Mouse (Mus musculus) CH12.LX (cell line): ENCODE results near the gene Omg. TPM values are rescaled to one million over a fixed set of nuclear protein-coding genes. Genes with fewer than 3 reads are reported as not detected.

Experiments used
- DNase-seq: peaks from one replicate; pipeline ENCODE4 v3.0.0-alpha.2; 2013; ENCODE audit errors: extremely low read depth
- H3K27ac ChIP-seq: 2 replicates; pipeline ENCODE4 v1.5.1; 2012; ENCODE audit warnings: low read depth, mild to moderate bottlenecking, control low read depth, moderate library complexity; ENCODE audit not compliant: insufficient read depth
- H3K27me3 ChIP-seq: replicated peaks from 2 replicates; pipeline ENCODE3; 2012; ENCODE audit warnings: inconsistent platforms
- H3K36me3 ChIP-seq, 2 experiments: replicated peaks in 1 of 2; 2 replicates each; pipeline versions ENCODE3 to v1.6.1; 2012; ENCODE audit warnings: inconsistent platforms in 1 of 2, low read length in 1 of 2, mild to moderate bottlenecking in 1 of 2, mixed read lengths in 1 of 2, moderate library complexity in 1 of 2; ENCODE audit not compliant: control insufficient read depth in 1 of 2, insufficient read depth in 1 of 2
- H3K4me1 ChIP-seq, 2 experiments: 2 replicates each; pipeline ENCODE4 v1.6.1; 2012; ENCODE audit warnings: inconsistent platforms in 1 of 2, moderate library complexity in 1 of 2; ENCODE audit not compliant: insufficient read depth in 2 of 2, control insufficient read depth in 1 of 2
- H3K4me2 ChIP-seq: 2 replicates; pipeline ENCODE4 v1.6.1; 2012; ENCODE audit warnings: low read depth, mild to moderate bottlenecking, control low read depth; ENCODE audit not compliant: poor library complexity, insufficient read depth, severe bottlenecking
- H3K4me3 ChIP-seq, 3 experiments: fragments of 150-350 bp in 1 of 3; sonication (generic) in 1 of 3; replicated peaks in 1 of 3; 2 replicates each; pipeline versions ENCODE3 to v1.5.1; 2011 to 2012; ENCODE audit warnings: low read depth in 2 of 3, low read length in 2 of 3, mild to moderate bottlenecking in 2 of 3, moderate library complexity in 2 of 3, control low read depth in 1 of 3, improper control_type of control experiment in 1 of 3, inconsistent platforms in 1 of 3, mixed read lengths in 1 of 3; ENCODE audit not compliant: poor library complexity in 1 of 3
- H3K79me2 ChIP-seq: replicated peaks from 2 replicates; pipeline ENCODE4 v1.6.1; 2012; ENCODE audit warnings: mild to moderate bottlenecking, moderate library complexity; ENCODE audit not compliant: control insufficient read depth, poor library complexity, insufficient read depth, severe bottlenecking; ENCODE audit errors: extremely low read depth
- H3K9ac ChIP-seq: 2 replicates; pipeline ENCODE4 v1.6.1; 2012; ENCODE audit warnings: low read depth, mild to moderate bottlenecking, control low read depth, moderate library complexity; ENCODE audit not compliant: insufficient read depth
- H3K9me3 ChIP-seq: replicated peaks from 2 replicates; pipeline ENCODE3; 2012; ENCODE audit warnings: low read length, inconsistent platforms, mixed read lengths
- CHD1 ChIP-seq: IDR thresholded peaks from 2 replicates; pipeline ENCODE4 v1.6.1; 2012; ENCODE audit warnings: low read depth, low read length, improper control_type of control experiment, inconsistent platforms
- CTCF ChIP-seq, 2 experiments: IDR thresholded peaks in 1 of 2; conservative IDR thresholded peaks in 1 of 2; 2 replicates each; pipeline ENCODE4 v1.5.1; 2011 to 2012; ENCODE audit warnings: low read depth in 2 of 2, low read length in 2 of 2, improper control_type of control experiment in 1 of 2, inconsistent platforms in 1 of 2, mild to moderate bottlenecking in 1 of 2, moderate library complexity in 1 of 2
- E2F4 ChIP-seq: IDR thresholded peaks from 2 replicates; pipeline ENCODE4 v1.6.1; 2011; ENCODE audit warnings: low read depth, low read length, improper control_type of control experiment; ENCODE audit not compliant: insufficient replicate concordance
- ELF1 ChIP-seq: IDR thresholded peaks from 2 replicates; pipeline ENCODE4 v1.6.1; 2014; ENCODE audit warnings: low read depth, mild to moderate bottlenecking, inconsistent platforms, low read length, improper control_type of control experiment
- EP300 ChIP-seq: IDR thresholded peaks from 2 replicates; pipeline ENCODE4 v1.6.1; 2011; ENCODE audit warnings: low read length, improper control_type of control experiment
- ETS1 ChIP-seq: conservative IDR thresholded peaks from 2 replicates; pipeline ENCODE4 v1.6.1; 2012; ENCODE audit warnings: low read depth, mild to moderate bottlenecking, inconsistent platforms, low read length, improper control_type of control experiment, moderate library complexity
- GABPA ChIP-seq: IDR thresholded peaks from 2 replicates; pipeline ENCODE4 v1.6.1; 2012; ENCODE audit warnings: low read depth, low read length, improper control_type of control experiment, inconsistent platforms; ENCODE audit not compliant: insufficient replicate concordance
- HCFC1 ChIP-seq: IDR thresholded peaks from 2 replicates; pipeline ENCODE4 v1.6.1; 2012; ENCODE audit warnings: low read depth, mild to moderate bottlenecking, inconsistent platforms, low read length, improper control_type of control experiment
- IRF4 ChIP-seq: IDR thresholded peaks from 2 replicates; pipeline ENCODE4 v1.6.1; 2014; ENCODE audit warnings: low read depth, mild to moderate bottlenecking, inconsistent platforms, low read length, improper control_type of control experiment
- JUND ChIP-seq: conservative IDR thresholded peaks from 2 replicates; pipeline ENCODE4 v1.6.1; 2011; ENCODE audit warnings: low read depth, low read length, improper control_type of control experiment
- MAFK ChIP-seq: IDR thresholded peaks from 2 replicates; pipeline ENCODE4 v1.6.1; 2011; ENCODE audit warnings: low read length, improper control_type of control experiment; ENCODE audit not compliant: insufficient replicate concordance
- MAX ChIP-seq: IDR thresholded peaks from 2 replicates; pipeline ENCODE4 v1.6.1; 2011; ENCODE audit warnings: low read length, improper control_type of control experiment
- MEF2A ChIP-seq: IDR thresholded peaks from 2 replicates; pipeline ENCODE4 v1.6.1; 2014; ENCODE audit warnings: low read depth, mild to moderate bottlenecking, inconsistent platforms, low read length, improper control_type of control experiment, borderline replicate concordance
- MXI1 ChIP-seq: IDR thresholded peaks from 2 replicates; pipeline ENCODE4 v1.6.1; 2011; ENCODE audit warnings: mild to moderate bottlenecking, low read depth, low read length, improper control_type of control experiment
- NRF1 ChIP-seq: IDR thresholded peaks from 2 replicates; pipeline ENCODE4 v1.6.1; 2014; ENCODE audit warnings: low read depth, mild to moderate bottlenecking, inconsistent platforms, low read length, improper control_type of control experiment, moderate library complexity
- PAX5 ChIP-seq: IDR thresholded peaks from 2 replicates; pipeline ENCODE4 v1.6.1; 2012; ENCODE audit warnings: low read length, inconsistent platforms, mixed read lengths
- POLR2A ChIP-seq: IDR thresholded peaks from 2 replicates; pipeline ENCODE4 v1.6.1; 2011; ENCODE audit warnings: low read depth, mild to moderate bottlenecking, improper control_type of control experiment, low read length
- RAD21 ChIP-seq: IDR thresholded peaks from 2 replicates; pipeline ENCODE4 v1.6.1; 2011; ENCODE audit warnings: low read depth, mild to moderate bottlenecking, low read length, improper control_type of control experiment, moderate library complexity
- SIN3A ChIP-seq: IDR thresholded peaks from 2 replicates; pipeline ENCODE4 v1.6.1; 2012; ENCODE audit warnings: low read length, improper control_type of control experiment, inconsistent platforms
- SMC3 ChIP-seq: IDR thresholded peaks from 2 replicates; pipeline ENCODE4 v1.6.1; 2011; ENCODE audit warnings: low read depth, low read length, improper control_type of control experiment
- TCF12 ChIP-seq: IDR thresholded peaks from 2 replicates; pipeline ENCODE4 v1.6.1; 2014; ENCODE audit warnings: low read depth, mild to moderate bottlenecking, inconsistent platforms, low read length, improper control_type of control experiment
- UBTF ChIP-seq: IDR thresholded peaks from 2 replicates; pipeline ENCODE4 v1.6.1; 2012; ENCODE audit warnings: low read depth, mild to moderate bottlenecking, inconsistent platforms, low read length, improper control_type of control experiment, moderate library complexity
- USF1 ChIP-seq: IDR thresholded peaks from 2 replicates; pipeline ENCODE4 v1.6.1; 2014; ENCODE audit warnings: low read depth, mild to moderate bottlenecking, inconsistent platforms, low read length, improper control_type of control experiment
- USF2 ChIP-seq: conservative IDR thresholded peaks from 2 replicates; pipeline ENCODE4 v1.6.1; 2011; ENCODE audit warnings: low read depth, low read length, improper control_type of control experiment
- ZC3H11A ChIP-seq: IDR thresholded peaks from 2 replicates; pipeline ENCODE4 v1.6.1; 2012; ENCODE audit warnings: low read depth, mild to moderate bottlenecking, inconsistent platforms, low read length, improper control_type of control experiment
- ZKSCAN1 ChIP-seq: IDR thresholded peaks from 2 replicates; pipeline ENCODE4 v1.6.1; 2012; ENCODE audit warnings: low read depth, inconsistent platforms, low read length, improper control_type of control experiment, borderline replicate concordance
- ZNF384 ChIP-seq: IDR thresholded peaks from 2 replicates; pipeline ENCODE4 v1.6.1; 2012; ENCODE audit warnings: low read depth, low read length, improper control_type of control experiment, inconsistent platforms
- dilution Hi-C: fragments of 300-500 bp; cut with MboI; formaldehyde crosslinking; loops from 2 replicates; pipeline ENCODE4 v1.14.3; 2020; ENCODE audit warnings: low sequenced_read_pairs; ENCODE audit not compliant: extremely low pct_unique_long_range_greater_than_20kb, extremely low pct_ligation_motif_present
- in situ Hi-C: fragments of 300-500 bp; cut with MboI; formaldehyde crosslinking; loops from 3 replicates; pipeline ENCODE4 v1.14.3; 2019; ENCODE audit warnings: low sequenced_read_pairs, low pct_ligation_motif_present, low pct_unique_long_range_greater_than_20kb, mixed read lengths
- polyA plus RNA-seq: library from polyadenylated mRNA; unstranded; fragments of >175 nt; gene quantifications from 2 replicates; pipeline ENCODE4 v1.2.1, GENCODE M21; 2012; ENCODE audit warnings: low read depth; ENCODE audit not compliant: insufficient read length
- total RNA-seq, 2 experiments: library from RNA; depleted of rRNA; stranded (reverse); fragments of 300-350 nt in 1 of 2; fragments of >200 nt in 1 of 2; gene quantifications; 2 replicates each; pipeline ENCODE4 v1.2.3; 2012 to 2014

Gene Omg
- total and polyA plus RNA-seq, 3 experiments = 0.09 to 0.17 (median 0.13) TPM

DNA sequence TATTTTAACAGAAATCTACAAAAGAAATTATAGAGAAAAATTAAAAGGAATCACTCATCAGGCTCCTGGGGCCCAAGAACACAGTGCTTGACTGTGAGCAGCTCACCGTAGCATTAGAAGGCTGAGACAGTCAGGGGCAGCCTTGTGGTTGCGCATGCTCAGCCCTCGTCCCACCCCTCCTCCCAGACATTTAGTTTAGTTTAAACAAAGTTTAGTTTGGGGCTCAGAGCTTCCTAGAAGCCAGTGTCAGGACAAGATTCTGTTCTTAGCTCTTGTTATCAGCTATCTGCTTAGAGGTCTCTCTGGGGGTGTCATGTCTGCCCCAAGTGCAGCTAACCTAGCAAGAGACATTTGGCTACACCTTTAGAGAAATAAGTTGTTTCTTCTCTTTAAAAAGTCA, 24.7 kb upstream of the Omg start (continued):
- peak; percentile 6; the same call in 1 of the 2 replicates for TF ChIP-seq ETS1
- no peak for TF ChIP-seq EP300
- TF ChIP-seq SIN3A = no peak; the same call in 1 of the 2 replicates
- TF ChIP-seq MXI1 = no peak; the same call in 1 of the 2 replicates
- TF ChIP-seq MAFK = no peak
- no peak for TF ChIP-seq SMC3

DNA sequence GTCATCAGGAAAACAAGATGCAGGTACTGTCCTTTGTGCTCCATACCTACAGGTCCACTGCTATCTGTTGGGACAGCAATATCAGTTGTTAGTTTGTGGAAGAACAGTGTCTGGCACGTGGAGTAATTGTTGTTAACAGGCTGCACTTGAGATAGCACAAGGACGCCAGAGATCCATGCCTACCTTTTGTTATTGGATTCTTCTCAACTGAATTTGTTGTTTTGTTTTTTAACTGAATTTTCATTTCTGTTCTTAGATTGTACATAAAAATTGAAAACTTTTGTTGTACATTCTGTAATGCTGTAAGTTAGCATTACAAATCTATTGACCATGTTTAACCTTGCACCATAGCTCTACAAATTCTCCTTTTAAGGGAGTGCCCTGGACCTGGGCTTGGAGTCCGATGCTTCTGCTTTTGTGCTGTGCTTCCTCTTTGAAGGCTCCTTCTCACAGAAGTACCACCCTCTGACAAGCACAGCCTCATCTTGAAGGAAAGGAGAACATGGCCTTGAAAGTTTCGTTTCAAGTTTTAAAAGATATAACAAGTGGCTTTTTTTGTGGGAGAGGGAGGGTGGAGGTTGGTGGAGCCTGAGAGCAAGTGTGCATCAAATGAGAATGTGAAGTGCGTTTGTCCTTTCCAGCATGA, 24.0 kb upstream of the Omg start:
- H3K4me1 ChIP-seq = peaks cover 24 to 62% of the 10 kb centered on the region in 2 experiments
- in situ Hi-C loops (no loop called here), dilution Hi-C loops (no loop called here)
- H3K4me3 ChIP-seq = peak overlapping the region; percentile 65 to 89 (median 78)
- H3K27ac ChIP-seq = peak overlapping the region; percentile 97
- H3K9ac ChIP-seq = peak overlapping the region; percentile 99
- H3K36me3 ChIP-seq = peaks cover 18 to 36% of the 10 kb centered on the region in 2 experiments
- peak; percentile 78 for DNase-seq
- peak; percentile 17; the same call in 1 of the 2 replicates for TF ChIP-seq MAX
- TF ChIP-seq IRF4 = no peak
- TF ChIP-seq MEF2A = no peak
- TF ChIP-seq PAX5 = no peak
- no peak for TF ChIP-seq HCFC1
- TF ChIP-seq GABPA = no peak
- no peak for TF ChIP-seq ETS1
- TF ChIP-seq TCF12 = 0 out of 2 replicates have a peak, but pooled peaks have one; percentile 33
- TF ChIP-seq ZNF384 = no peak
- peak overlapping the region; percentile 82 for H3K4me2 ChIP-seq
- H3K79me2 ChIP-seq = peaks cover 34% of the 10 kb centered on the region
- H3K9me3 ChIP-seq = no peaks in the 10 kb centered on the region
- no peaks in the 10 kb centered on the region for H3K27me3 ChIP-seq

DNA sequence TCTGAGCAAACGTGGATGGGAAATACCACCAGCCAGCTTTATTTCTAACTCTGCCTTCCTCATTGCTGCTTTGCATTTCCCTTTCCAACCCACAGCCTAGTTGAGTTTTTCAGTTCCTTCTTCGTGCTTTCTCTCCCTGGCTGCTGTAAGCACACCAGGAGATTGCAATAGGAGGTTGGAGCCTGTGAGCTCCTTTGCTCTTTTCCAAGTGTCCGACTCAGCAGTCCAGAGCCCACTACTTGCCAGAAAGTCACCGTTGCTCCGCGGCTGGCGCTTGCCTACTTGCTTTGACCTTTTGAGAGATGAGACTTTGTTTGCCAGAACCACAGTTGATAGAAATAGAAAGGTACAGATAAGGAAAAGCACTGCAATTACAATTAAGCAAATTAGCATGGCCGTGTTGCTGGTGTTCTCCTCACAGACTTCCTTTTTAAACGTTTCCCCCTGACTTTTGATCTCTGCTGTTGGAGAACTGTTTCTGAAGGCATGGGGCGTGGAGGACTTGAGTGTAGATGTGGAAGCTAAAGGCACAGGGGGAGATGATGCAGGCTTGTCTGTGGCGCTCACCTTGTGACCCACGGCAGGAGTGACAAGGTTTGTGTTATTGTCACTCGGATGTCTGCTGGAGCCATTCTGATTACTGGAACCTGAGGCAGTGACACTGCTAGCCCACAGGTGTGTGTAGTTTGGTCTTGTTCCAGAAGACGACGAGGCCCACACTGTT, 23.3 kb upstream of the Omg start:
- dilution Hi-C loops = no loop called here
- Histone ChIP-seq H3K27ac (peak overlapping the region; percentile 97), H3K4me2 (peak overlapping the region; percentile 82), H3K9ac (peak overlapping the region; percentile 99), H3K79me2 (peaks cover 38% of the 10 kb centered on the region), H3K4me1 (peaks cover 24 to 60% of the 10 kb centered on the region in 2 experiments), H3K9me3 (no peaks in the 10 kb centered on the region), H3K36me3 (peaks cover 18 to 35% of the 10 kb centered on the region in 2 experiments), H3K27me3 (no peaks in the 10 kb centered on the region), H3K4me3 (peak overlapping the region; percentile 5 to 65 (median 35))
- peak; percentile 96 for DNase-seq
- in situ Hi-C loops = no loop called here
- TF ChIP-seq POLR2A = peak; percentile 69; the same call in 1 of the 2 replicates
- TF ChIP-seq JUND = peak; percentile 83
- TF ChIP-seq SMC3 = no peak
- no peak for TF ChIP-seq CTCF (conservative IDR thresholded peaks at IDR 0.05 in 1 of 2, IDR thresholded peaks at IDR 0.05 in 1 of 2; ENCODE audit: low read depth in 2 of 2, low read length in 2 of 2)
- no peak for TF ChIP-seq ZKSCAN1
- peak; percentile 95 for TF ChIP-seq TCF12
- peak; percentile 90 for TF ChIP-seq MAFK
- peak; percentile 39; the same call in 1 of the 2 replicates for TF ChIP-seq NRF1
- no peak for TF ChIP-seq E2F4
- TF ChIP-seq GABPA = no peak
- TF ChIP-seq USF2 = no peak
- TF ChIP-seq PAX5 = no peak
- TF ChIP-seq ELF1 = peak; percentile 81
- TF ChIP-seq USF1 = no peak
- TF ChIP-seq SIN3A = peak; percentile 98
- peak; percentile 72; the same call in 1 of the 2 replicates for TF ChIP-seq UBTF
- TF ChIP-seq CHD1 = peak; percentile 98
- no peak for TF ChIP-seq ZC3H11A
- TF ChIP-seq RAD21 = peak; percentile 25
- peak; percentile 100 for TF ChIP-seq EP300
